Mouse (Mus musculus) MEL (cell line): Measurements from ENCODE around the gene Car15. TPM values are rescaled to one million over a fixed set of nuclear protein-coding genes. Genes with fewer than 3 reads are reported as not detected.

Experiments used
- DNase-seq: peaks from one replicate; pipeline ENCODE4 v3.0.0; 2011; ENCODE audit warnings: low read depth, low spot score
- H3K27ac ChIP-seq: 2 replicates; pipeline ENCODE4 v1.5.1; 2012; ENCODE audit warnings: low read depth, mild to moderate bottlenecking, control low read depth, low read length, moderate library complexity; ENCODE audit not compliant: control insufficient read depth
- H3K27me3 ChIP-seq, 2 experiments: fragments of 150-350 bp in 1 of 2; sonication (generic) in 1 of 2; 2 replicates each; pipeline ENCODE4 v1.6.1; 2012; ENCODE audit warnings: low read length in 2 of 2, mild to moderate bottlenecking in 2 of 2, improper control_type of control experiment in 1 of 2, moderate library complexity in 1 of 2; ENCODE audit not compliant: insufficient read depth in 2 of 2, control insufficient read depth in 1 of 2
- H3K36me3 ChIP-seq, 2 experiments: 2 replicates each; pipeline ENCODE4 v1.6.1; 2012 to 2014; ENCODE audit warnings: low read length in 2 of 2, improper control_type of control experiment in 1 of 2, inconsistent platforms in 1 of 2, mild to moderate bottlenecking in 1 of 2; ENCODE audit not compliant: insufficient read depth in 2 of 2, control insufficient read depth in 1 of 2
- H3K4me1 ChIP-seq, 2 experiments: fragments of 150-350 bp in 1 of 2; sonication (generic) in 1 of 2; 2 replicates each; pipeline ENCODE4 v1.6.1; 2012; ENCODE audit warnings: low read length in 2 of 2, improper control_type of control experiment in 1 of 2, mild to moderate bottlenecking in 1 of 2; ENCODE audit not compliant: insufficient read depth in 2 of 2, control insufficient read depth in 1 of 2
- H3K4me3 ChIP-seq, 2 experiments: fragments of 150-350 bp in 1 of 2; sonication (generic) in 1 of 2; 2 replicates each; pipeline ENCODE4 v1.5.1; 2012; ENCODE audit warnings: low read depth in 2 of 2, low read length in 2 of 2, mild to moderate bottlenecking in 2 of 2, moderate library complexity in 2 of 2, control low read depth in 1 of 2, improper control_type of control experiment in 1 of 2; ENCODE audit not compliant: control insufficient read depth in 1 of 2, insufficient read depth in 1 of 2
- H3K79me2 ChIP-seq: 2 replicates; pipeline ENCODE4 v1.6.1; 2012; ENCODE audit warnings: mild to moderate bottlenecking, low read length, moderate library complexity; ENCODE audit not compliant: control insufficient read depth, poor library complexity, insufficient read depth
- H3K9ac ChIP-seq: 2 replicates; pipeline ENCODE4 v1.6.1; 2012; ENCODE audit warnings: low read depth, mild to moderate bottlenecking, control low read depth, low read length, moderate library complexity; ENCODE audit not compliant: control insufficient read depth, poor library complexity, severe bottlenecking
- H3K9me3 ChIP-seq: fragments of 150-350 bp; sonication (generic); replicated peaks from 2 replicates; pipeline ENCODE4 v1.6.1; 2012; ENCODE audit warnings: mild to moderate bottlenecking, low read length, improper control_type of control experiment, moderate library complexity; ENCODE audit not compliant: insufficient read depth
- CHD1 ChIP-seq: IDR thresholded peaks from 2 replicates; pipeline ENCODE4 v1.6.1; 2012; ENCODE audit warnings: low read depth, mild to moderate bottlenecking, inconsistent platforms, low read length, improper control_type of control experiment
- CHD2 ChIP-seq: IDR thresholded peaks from 2 replicates; pipeline ENCODE4 v1.6.1; 2011; ENCODE audit warnings: low read length, improper control_type of control experiment
- ELF1 ChIP-seq: IDR thresholded peaks from 2 replicates; pipeline ENCODE4 v1.6.1; 2014; ENCODE audit warnings: low read depth, mild to moderate bottlenecking, inconsistent platforms, low read length, improper control_type of control experiment, moderate library complexity
- ETS1 ChIP-seq: IDR thresholded peaks from 2 replicates; pipeline ENCODE4 v1.6.1; 2012; ENCODE audit warnings: low read depth, mild to moderate bottlenecking, inconsistent platforms, low read length, improper control_type of control experiment, moderate library complexity
- GATA1 ChIP-seq: IDR thresholded peaks from 2 replicates; pipeline ENCODE4 v1.6.1; 2011; ENCODE audit warnings: low read depth, low read length, improper control_type of control experiment
- HCFC1 ChIP-seq: IDR thresholded peaks from 2 replicates; pipeline ENCODE4 v1.6.1; 2012; ENCODE audit warnings: low read depth, mild to moderate bottlenecking, inconsistent platforms, low read length, improper control_type of control experiment, moderate library complexity
- JUND ChIP-seq: IDR thresholded peaks from 2 replicates; pipeline ENCODE4 v1.6.1; 2011; ENCODE audit warnings: low read depth, mild to moderate bottlenecking, improper control_type of control experiment, low read length
- KAT2A ChIP-seq: conservative IDR thresholded peaks from 2 replicates; pipeline ENCODE4 v1.6.1; 2012; ENCODE audit warnings: low read depth, low read length, improper control_type of control experiment, inconsistent platforms
- MAX ChIP-seq: IDR thresholded peaks from 2 replicates; pipeline ENCODE4 v1.6.1; 2011; ENCODE audit warnings: low read length, improper control_type of control experiment
- MAZ ChIP-seq: IDR thresholded peaks from 2 replicates; pipeline ENCODE4 v1.6.1; 2012; ENCODE audit warnings: low read depth, mild to moderate bottlenecking, inconsistent platforms, low read length, improper control_type of control experiment
- MEF2A ChIP-seq: IDR thresholded peaks from 2 replicates; pipeline ENCODE4 v1.6.1; 2014; ENCODE audit warnings: low read depth, mild to moderate bottlenecking, inconsistent platforms, low read length, improper control_type of control experiment; ENCODE audit not compliant: poor library complexity, insufficient replicate concordance, severe bottlenecking; ENCODE audit errors: extremely low read depth
- MXI1 ChIP-seq: IDR thresholded peaks from 2 replicates; pipeline ENCODE4 v1.6.1; 2011; ENCODE audit warnings: mild to moderate bottlenecking, low read depth, low read length, improper control_type of control experiment
- MYB ChIP-seq: IDR thresholded peaks from 2 replicates; pipeline ENCODE4 v1.6.1; 2011; ENCODE audit warnings: mild to moderate bottlenecking, low read depth, low read length, improper control_type of control experiment
- MYC ChIP-seq: IDR thresholded peaks from 2 replicates; pipeline ENCODE4 v1.6.1; 2011; ENCODE audit warnings: low read depth, mild to moderate bottlenecking, low read length, improper control_type of control experiment, moderate library complexity
- POLR2AphosphoS2 ChIP-seq: IDR thresholded peaks from 2 replicates; pipeline ENCODE4 v1.6.1; 2011; ENCODE audit warnings: low read length, improper control_type of control experiment
- POLR2AphosphoS5 ChIP-seq: IDR thresholded peaks from 2 replicates; pipeline ENCODE4 v1.6.1; 2012; ENCODE audit warnings: low read depth, borderline replicate concordance, mild to moderate bottlenecking, inconsistent platforms, low read length, moderate library complexity, mixed read lengths
- RCOR1 ChIP-seq: IDR thresholded peaks from 2 replicates; pipeline ENCODE4 v1.6.1; 2012; ENCODE audit warnings: low read depth, mild to moderate bottlenecking, inconsistent platforms, low read length, improper control_type of control experiment
- SMC3 ChIP-seq: IDR thresholded peaks from 2 replicates; pipeline ENCODE4 v1.6.1; 2011; ENCODE audit warnings: low read depth, low read length, improper control_type of control experiment
- TAL1 ChIP-seq: IDR thresholded peaks from 2 replicates; pipeline ENCODE4 v1.6.1; 2012; ENCODE audit warnings: mild to moderate bottlenecking, inconsistent platforms, low read length, moderate library complexity, mixed read lengths
- TBP ChIP-seq: IDR thresholded peaks from 2 replicates; pipeline ENCODE4 v1.8.0; 2011; ENCODE audit warnings: low read depth, low read length, improper control_type of control experiment
- TCF12 ChIP-seq: IDR thresholded peaks from 2 replicates; pipeline ENCODE4 v1.6.1; 2014; ENCODE audit warnings: low read depth, mild to moderate bottlenecking, inconsistent platforms, low read length, improper control_type of control experiment, moderate library complexity
- UBTF ChIP-seq: IDR thresholded peaks from 2 replicates; pipeline ENCODE4 v1.6.1; 2012; ENCODE audit warnings: low read depth, mild to moderate bottlenecking, inconsistent platforms, low read length, improper control_type of control experiment, moderate library complexity, borderline replicate concordance; ENCODE audit not compliant: insufficient read depth
- USF1 ChIP-seq: IDR thresholded peaks from 2 replicates; pipeline ENCODE4 v1.6.1; 2014; ENCODE audit warnings: low read depth, mild to moderate bottlenecking, inconsistent platforms, low read length, improper control_type of control experiment, moderate library complexity
- ZC3H11A ChIP-seq: IDR thresholded peaks from 2 replicates; pipeline ENCODE4 v1.6.1; 2012; ENCODE audit warnings: low read depth, mild to moderate bottlenecking, inconsistent platforms, low read length, improper control_type of control experiment
- ZMIZ1 ChIP-seq: IDR thresholded peaks from 2 replicates; pipeline ENCODE4 v1.6.1; 2012; ENCODE audit warnings: low read depth, mild to moderate bottlenecking, inconsistent platforms, low read length, improper control_type of control experiment, moderate library complexity
- ZNF384 ChIP-seq: IDR thresholded peaks from 2 replicates; pipeline ENCODE4 v1.6.1; 2012; ENCODE audit warnings: low read depth, mild to moderate bottlenecking, inconsistent platforms, low read length, improper control_type of control experiment
- polyA plus RNA-seq, 2 experiments: library from polyadenylated mRNA; stranded (reverse) in 1 of 2; unstranded in 1 of 2; fragments of >175 nt in 1 of 2; fragments of >200 nt in 1 of 2; gene quantifications; 2 replicates each; pipeline versions ENCODE4 v1.2.1 to v1.2.4; 2012; ENCODE audit warnings: low replicate concordance in 2 of 2, low read depth in 1 of 2; ENCODE audit not compliant: insufficient read length in 2 of 2, insufficient read depth in 1 of 2, missing spikeins in 1 of 2
- total RNA-seq: library from RNA; depleted of rRNA; stranded (reverse); fragments of 300-350 nt; gene quantifications from 2 replicates; pipeline ENCODE4 v1.2.3, GENCODE M21; 2012

Gene Car15
- total and polyA plus RNA-seq, 3 experiments, result 2.0 to 3.6 TPM; not detected in 1

GRCm38 (mm10) chr16:17851331-17851730, 13.2 kb upstream of the Car15 start:
- Histone ChIP-seq H3K27me3 (no peaks in the 10 kb centered on the region), H3K4me1 (peaks cover 2 to 6% of the 10 kb centered on the region in 2 experiments; a peak in 3 of 4 replicates), H3K27ac (no peak overlapping the region), H3K9ac (no peak overlapping the region), H3K36me3 (peaks cover 8 to 15% of the 10 kb centered on the region in 2 experiments), H3K9me3 (no peaks in the 10 kb centered on the region), H3K4me3 (no peak overlapping the region), H3K79me2 (no peaks in the 10 kb centered on the region)
- DNase-seq, result no peak
- TF ChIP-seq RCOR1 (no peak), ZC3H11A (no peak), GATA1 (no peak), TCF12 (no peak), MEF2A (no peak), MAZ (no peak), MYC (no peak), ZNF384 (no peak), SMC3 (no peak), CHD1 (no peak), JUND (no peak), TBP (no peak), MYB (no peak), UBTF (no peak), MXI1 (no peak), TAL1 (no peak), HCFC1 (no peak)

GRCm38 (mm10) chr16:17849486-17849885, 11.3 kb upstream of the Car15 start:
- Histone ChIP-seq H3K4me1 (peaks cover 2 to 6% of the 10 kb centered on the region in 2 experiments; a peak in 3 of 4 replicates), H3K9ac (no peak overlapping the region), H3K27ac (no peak overlapping the region), H3K9me3 (no peaks in the 10 kb centered on the region), H3K79me2 (no peaks in the 10 kb centered on the region), H3K27me3 (no peaks in the 10 kb centered on the region), H3K36me3 (peaks cover 8 to 9% of the 10 kb centered on the region in 2 experiments), H3K4me3 (no peak overlapping the region)
- TF ChIP-seq MEF2A (no peak), POLR2AphosphoS2 (no peak), ZMIZ1 (no peak), KAT2A (no peak), ZC3H11A (no peak), USF1 (no peak), POLR2AphosphoS5 (no peak), ELF1 (no peak), MYB (no peak), SMC3 (no peak), ETS1 (no peak), TBP (no peak), MAX (no peak), CHD2 (no peak), GATA1 (no peak)
- DNase-seq, result no peak
